Mouse (Mus musculus): Measurements from ENCODE around the gene Map3k21.

DNA sequence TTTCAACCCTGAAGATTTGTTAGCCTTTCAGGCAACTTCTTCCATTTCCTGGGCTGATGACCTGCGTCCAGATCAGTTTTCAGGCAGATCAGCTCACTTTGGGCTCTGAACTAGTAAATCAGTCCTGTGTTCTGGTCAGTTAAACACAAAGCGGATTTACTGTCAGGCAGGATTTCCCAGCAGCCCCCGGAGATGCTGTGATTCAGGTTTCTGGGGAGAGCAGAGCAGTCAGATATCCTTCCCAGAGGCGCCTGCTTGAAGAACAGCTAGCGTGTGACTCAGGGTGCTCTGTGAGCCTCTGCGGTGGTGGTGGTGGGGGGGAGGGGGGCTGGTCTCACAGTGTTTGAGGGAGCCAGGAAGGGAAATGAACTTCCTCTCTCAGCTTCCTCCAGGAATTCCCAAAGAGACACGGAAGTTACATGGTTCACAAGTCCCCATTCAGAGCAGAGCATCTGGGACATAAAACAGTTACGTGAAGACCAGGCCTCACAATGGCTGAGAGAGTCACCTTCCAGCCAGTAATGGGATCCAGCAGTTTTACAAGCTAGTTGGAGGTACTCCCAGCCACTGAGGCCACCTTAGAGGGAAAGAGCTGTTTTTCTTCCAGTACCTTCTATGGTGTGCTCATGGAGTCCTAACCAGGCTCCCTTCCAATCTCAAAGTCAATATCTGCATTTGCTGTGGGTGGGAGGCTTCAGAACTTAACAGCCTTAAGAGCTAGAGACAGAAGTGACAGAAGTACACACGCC lies 37.6 kb upstream of the Map3k21 start:
- no peak for TF ChIP-seq POLR2A (IDR thresholded peaks at IDR 0.05; ENCODE audit: borderline replicate concordance, extremely low read depth, insufficient read depth, insufficient read length, poor library complexity, severe bottlenecking)
- TF ChIP-seq CTCF (IDR thresholded peaks at IDR 0.05; ENCODE audit: borderline replicate concordance, extremely low read depth, insufficient read depth, insufficient read length), result no peak

Measured in brain, embryonic 14.5 days (tissue).